Mouse (Mus musculus): ENCODE measurements around the gene Ttc28.
A peak's percentile ranks its signal among the peaks of the same experiment; 100 is the strongest.

Gene Ttc28

DNA sequence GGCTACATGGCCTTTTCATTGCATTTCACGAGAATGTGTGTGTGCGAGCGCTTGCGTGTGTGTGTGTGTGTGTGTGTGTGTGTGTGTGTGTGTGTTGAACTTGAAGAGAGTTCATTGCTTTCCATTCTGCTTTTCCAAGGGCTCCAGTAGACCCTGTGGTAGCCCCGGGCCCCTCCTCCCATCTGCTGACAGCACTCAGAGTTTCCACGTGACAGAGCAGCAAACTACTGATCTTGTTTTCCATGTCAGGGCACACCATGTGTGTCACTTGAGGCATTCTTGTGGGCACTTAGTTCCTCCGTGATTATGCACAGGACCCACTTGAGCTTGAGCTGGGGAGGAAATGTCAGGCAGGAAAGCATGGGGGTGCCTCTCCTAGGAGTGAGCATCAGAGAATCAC, 177.5 kb downstream of the Ttc28 start:
- DNase-seq = peak; percentile 91

DNA sequence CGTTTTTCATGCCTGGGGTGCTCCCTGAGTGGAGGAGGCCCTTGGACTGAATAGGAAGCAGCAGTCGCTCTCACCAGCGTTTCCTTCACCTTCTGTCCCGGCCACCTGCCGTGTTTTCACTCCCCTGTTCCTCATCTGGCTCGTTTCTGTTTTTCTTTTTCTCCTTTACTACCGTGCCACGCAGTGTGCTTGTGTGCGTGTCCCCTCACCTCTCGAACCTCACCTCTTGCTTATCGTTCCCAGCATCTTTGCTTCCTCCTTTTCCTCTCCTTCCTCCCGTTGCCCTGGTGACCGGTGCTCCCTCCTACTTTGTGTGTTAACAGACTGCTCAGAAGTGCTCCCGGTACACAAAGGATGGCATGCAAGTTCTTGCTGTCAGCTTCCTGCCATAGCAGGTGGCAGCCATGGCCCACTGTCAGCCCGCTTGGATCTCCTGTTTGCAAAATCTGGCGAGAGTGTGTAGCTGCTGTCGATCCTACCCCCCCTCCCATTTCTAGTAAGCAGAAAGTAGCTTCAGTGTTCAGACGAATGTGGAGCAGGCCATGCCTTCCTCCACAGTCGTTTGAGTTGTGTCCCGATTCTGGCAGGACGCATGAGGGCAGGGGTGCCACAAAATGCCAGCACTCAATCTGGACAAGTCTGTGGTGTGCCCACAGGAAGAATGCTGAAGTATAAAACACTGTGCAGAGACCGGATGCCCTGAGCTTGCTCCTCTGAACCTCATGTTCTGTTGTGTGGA, 179.0 kb downstream of the Ttc28 start:
- no peak for DNase-seq

DNA sequence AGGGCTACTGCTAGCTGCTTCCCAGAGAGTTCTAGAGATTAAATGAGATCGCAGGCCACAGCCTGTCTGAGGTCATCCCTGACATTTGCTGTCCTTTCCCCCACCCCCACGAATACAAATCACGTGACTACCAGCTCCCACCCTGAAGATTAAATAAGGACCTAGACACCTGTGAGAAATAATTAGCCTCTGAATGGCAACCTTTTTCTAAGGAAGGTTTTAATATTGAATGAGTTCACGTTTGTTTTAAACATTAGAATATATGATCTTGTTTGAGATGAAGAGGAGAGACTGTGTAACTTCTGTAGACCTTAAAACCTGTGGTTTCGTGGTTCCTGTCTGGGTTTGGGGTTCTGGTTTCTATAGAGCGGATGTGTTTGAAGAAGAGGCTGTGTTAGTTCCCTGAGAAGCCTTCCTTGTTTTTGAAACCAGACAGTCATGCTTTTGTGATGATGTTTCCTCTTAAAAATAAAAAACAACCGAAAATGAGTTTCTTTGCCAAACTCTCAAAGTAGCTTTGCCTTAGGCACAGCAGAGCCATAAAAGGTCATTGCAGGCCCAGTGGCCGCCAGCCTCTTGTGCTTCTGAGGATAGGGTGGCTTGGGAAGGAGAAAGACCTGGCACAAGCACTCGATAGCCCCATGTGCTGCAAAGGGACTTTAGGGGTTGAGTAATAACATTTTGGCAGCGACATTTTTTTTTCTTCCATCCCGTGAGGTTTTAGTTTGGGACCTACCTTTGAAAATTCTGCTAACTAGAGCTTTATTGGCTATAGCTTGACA, 179.7 kb downstream of the Ttc28 start:
- no peak for DNase-seq

DNA sequence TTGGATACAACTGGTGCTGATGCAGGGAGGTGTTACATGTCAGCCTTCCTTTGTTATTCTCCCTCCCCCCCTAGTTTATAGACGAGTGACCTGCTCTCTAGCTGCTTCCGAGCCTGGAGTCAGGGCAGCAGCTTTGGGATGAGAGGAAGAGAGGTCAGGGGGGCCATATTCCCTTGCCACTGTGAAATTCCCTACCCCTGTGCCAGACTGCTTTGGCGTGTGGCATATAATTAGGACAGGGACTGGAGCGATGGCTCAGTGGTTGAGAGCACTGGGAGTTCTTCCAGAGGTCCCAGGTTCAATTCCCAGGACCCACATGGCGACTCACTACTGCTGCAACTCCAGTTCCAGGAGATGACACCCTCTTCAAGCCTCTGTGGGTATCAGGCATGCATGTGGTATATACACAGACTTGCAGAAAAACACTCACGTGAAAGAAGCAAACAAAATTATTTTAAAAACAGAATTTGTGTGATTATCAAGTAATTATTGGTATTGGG, 180.7 kb downstream of the Ttc28 start:
- no peak for DNase-seq

DNA sequence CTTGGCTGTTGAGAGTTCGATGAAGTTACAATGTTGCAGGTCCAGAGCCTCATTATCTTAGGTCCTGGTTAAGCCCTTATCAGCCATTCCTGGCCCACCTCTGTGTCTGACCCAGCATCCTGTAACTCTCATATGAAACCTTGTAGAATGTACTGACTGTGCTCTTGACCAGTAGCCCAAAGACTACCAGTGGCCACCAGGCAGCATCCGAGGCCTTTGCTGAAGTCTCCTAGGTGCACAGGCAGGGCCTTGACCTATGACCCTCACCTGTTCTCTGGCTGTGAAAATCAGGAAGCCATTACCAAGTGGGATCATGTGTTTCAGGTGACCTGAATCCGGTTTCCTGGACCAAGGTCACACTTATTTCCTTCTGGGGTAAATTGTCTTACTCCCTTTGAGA, 183.6 kb downstream of the Ttc28 start:
- DNase-seq = no peak

DNA sequence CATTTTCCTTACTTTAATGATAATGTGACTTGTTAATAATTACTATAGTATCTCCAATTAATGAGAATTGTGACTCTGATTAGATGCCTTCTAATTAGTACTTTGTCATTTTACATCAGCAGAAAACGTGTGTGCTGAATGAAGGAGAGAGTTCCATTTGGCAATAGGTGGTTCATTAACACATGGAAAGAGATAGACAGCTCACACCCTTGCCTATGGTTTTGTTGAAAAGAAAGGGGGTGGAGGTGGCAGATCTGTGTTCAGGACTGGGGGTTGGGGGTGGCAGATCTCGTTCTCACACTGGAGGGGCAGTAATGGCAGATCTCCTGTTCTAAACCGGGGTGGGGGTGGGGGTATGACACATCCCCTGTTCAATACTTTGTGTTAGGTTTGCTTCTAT, 184.4 kb downstream of the Ttc28 start:
- no peak for DNase-seq

DNA sequence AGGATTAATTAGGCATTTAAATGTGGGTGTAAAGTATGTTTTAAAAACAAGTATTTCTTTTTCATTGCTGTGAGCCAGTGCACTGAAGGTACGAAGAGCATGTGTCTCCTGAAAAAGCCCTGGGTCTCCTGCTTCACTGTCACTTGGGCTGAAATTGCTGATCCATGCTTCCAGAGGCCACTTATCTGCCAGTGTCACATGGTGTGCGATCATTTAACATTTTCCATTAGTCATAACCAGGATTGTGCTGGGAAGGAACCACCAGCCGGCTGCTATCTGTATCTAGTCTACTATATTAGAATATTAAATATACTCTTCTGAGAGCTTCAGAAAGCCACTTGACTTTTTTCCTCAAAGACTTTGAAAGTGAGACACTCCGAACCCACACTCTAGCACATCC, 186.2 kb downstream of the Ttc28 start:
- no peak for DNase-seq

DNA sequence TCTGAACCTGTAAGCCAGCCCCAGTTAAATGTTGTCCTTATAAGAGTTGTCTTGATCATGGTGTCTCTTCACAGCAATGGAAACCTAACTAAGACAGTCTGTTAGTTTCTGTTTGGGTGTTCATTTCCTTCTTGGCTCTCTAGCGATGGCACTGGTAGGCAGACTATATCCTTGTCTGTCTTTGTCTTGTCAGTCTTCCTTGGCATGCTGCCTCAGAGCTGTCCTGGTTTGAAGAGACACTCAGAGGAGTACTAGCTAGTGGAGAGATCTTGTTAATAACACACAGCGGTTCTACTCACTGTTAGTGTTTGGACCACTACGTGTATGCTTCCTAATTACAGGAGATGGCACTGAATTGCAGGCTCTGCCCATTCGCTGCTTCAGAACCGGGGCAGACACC, 189.9 kb downstream of the Ttc28 start:
- peak; percentile 25 for DNase-seq

DNA sequence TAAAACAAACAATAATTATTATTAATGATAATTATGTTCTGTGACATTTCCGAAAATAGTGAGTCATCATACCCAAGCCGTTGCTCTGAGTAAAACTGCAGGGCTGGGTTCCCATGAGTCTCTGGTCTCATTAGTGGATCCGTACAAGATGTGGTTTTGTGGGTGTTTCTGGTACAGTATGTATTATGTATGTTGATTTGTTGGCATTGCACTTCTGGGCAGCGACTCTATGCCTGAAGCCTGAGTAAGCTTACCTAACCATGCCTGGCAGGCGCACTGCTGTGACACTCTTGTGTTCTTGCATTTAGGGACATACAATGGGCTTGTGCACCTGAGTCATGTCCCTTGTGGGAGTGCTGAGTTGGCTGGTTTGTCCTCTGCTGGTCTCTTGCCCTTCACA, 190.3 kb downstream of the Ttc28 start:
- DNase-seq = peak; percentile 15

DNA sequence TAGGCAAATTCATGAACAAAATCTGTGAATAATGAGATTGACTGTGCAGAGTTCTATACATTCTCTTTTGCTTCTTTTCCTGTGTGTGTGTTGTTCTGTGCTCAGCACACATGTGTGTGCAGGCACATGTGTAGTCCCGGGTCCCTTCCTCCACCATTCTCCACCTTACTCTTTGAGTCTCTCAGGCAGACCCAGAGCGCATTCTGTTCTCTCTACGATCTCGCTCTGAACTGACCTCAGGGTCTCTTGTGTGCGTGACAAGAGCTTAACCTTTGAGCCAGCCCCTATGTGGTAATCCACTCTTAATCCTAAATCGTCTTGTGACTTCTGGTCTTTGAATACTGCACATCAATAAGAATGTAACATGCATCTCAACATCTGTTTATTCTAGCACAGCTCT, 190.8 kb downstream of the Ttc28 start:
- DNase-seq = no peak

DNA sequence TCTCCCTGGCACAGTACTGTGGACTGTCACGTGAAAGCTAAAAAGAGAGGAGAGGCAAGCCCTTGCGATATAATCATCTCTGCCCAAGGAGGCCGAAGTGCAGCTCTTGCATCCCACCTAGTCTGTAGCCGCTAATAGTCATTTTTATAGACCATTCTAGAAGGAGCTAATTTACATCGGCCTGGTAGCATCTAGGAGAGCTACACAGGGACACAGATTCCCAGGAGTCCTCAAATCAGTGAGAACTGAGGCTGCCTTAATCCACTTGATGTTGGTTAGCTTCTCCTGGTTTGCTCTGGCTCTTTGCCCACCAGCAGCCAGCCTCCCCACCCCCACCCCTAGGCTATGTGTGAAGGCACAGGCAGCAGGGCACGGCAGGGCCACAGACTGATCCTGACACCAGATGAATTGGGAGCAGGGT, 193.7 kb downstream of the Ttc28 start:
- peak; percentile 76 for DNase-seq

DNA sequence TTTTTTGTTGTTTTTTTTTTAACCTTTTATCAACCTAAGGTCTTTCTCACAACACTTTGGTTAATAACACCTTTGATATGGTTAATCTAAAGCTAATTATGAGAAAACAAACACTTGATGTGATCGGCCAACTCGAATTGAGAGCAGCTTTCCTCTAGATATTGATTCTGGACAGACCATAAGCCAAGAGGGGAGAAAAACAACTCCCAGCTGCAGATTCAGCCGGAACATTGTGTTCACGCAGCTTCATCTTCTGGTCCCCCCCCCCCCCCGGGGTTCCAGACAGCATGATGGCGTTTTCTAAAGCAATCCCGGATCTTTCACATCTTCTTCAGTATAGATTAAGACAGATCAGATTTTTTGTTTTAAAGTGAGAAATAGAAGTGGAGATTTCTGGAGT, 194.4 kb downstream of the Ttc28 start:
- no peak for DNase-seq

DNA sequence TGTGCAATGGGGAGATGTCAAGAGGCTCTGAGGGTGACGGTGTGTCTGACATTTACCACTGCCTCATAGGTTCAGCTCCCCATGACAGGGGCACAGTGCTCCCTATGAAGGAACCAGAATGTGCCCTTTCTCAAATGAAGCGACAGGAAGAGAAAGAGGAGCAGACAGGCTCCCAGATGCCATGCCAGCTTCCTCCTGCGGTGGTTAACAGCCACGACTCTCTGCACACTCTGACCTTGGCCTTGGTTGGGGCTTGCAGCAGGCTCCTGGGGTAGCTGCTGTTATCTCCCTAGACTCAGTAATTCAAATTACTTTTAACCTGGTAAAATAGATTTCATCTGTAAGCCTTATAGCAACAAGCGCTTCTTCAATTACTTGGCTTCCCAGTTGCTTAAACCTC, 196.2 kb downstream of the Ttc28 start:
- no peak for DNase-seq

DNA sequence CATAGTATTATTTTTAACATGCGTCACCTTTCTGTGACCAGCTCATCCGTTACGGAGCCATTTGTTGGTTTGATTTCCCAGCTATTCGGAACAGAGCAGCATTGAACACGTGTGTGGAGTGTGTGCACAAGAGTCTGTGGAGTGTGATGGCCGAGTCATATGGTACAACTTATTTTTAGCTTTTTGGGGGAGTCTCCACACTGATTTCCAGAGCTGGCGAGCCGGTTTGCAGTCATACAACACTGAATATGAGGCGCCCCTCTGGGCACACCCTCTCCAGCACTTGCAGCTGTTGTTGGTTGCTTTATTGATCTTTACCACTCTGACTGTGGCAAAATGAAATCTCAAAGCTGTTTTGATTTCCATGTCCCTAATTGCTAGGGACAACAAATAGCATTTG, 197.7 kb downstream of the Ttc28 start:
- no peak for DNase-seq

DNA sequence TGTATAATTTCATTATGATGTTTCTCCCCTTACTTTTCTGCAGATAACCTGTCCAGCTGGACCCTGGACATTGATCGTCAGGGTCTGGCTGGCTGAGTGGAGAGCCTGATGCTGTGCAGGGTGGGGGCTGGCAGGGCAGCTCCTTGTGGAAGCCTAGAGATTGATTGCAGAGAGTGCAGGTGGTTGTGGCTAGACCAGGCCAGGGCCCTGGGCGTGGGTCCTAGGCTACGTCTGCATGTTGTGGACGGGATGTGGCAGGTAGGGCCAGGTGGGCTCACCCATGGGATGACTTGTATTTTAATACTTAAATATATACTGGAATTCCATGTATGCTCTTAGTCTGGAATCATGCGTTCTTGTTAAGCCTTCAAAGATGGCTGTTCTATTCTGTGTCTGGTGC, 201.0 kb downstream of the Ttc28 start:
- DNase-seq = no peak

DNA sequence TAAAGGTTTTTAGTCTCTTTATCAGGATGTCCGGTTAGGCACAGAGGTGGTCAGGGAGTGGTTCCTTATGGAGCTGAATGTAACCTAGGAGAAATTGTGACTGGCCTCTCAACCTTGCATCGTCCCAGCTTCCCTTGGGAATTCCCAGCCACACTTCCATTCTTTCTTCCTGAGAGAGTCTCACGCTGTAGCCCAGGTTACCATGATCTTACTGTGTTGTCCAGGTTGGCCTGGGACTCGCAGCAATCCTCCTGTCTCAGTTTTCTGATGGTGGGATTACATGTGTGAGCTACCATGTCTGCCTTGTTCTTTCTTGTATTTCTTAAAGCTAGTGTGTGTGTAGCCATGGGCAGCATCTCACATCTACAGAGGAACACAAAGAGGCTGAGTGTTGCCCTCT, 206.2 kb downstream of the Ttc28 start:
- no peak for DNase-seq

DNA sequence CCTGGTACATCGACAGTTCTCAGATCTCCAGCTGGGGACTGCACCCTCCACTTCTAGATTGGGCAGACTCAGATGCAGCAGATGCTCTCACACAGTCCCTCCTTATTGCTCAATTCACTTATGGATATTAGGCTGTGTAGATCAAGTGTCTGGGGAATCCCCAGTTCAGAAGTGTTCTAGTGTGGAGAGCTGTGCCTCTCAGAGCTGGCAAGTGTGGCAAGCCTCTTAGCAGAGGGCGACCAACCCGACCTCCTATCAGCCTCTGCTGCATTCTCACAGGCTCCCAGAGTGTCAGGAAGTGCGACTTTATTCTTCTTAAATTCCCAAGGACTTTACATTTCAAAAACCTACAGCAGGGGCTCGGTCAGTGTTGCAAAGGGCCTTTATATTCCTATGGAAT, 217.1 kb downstream of the Ttc28 start:
- no peak for DNase-seq

DNA sequence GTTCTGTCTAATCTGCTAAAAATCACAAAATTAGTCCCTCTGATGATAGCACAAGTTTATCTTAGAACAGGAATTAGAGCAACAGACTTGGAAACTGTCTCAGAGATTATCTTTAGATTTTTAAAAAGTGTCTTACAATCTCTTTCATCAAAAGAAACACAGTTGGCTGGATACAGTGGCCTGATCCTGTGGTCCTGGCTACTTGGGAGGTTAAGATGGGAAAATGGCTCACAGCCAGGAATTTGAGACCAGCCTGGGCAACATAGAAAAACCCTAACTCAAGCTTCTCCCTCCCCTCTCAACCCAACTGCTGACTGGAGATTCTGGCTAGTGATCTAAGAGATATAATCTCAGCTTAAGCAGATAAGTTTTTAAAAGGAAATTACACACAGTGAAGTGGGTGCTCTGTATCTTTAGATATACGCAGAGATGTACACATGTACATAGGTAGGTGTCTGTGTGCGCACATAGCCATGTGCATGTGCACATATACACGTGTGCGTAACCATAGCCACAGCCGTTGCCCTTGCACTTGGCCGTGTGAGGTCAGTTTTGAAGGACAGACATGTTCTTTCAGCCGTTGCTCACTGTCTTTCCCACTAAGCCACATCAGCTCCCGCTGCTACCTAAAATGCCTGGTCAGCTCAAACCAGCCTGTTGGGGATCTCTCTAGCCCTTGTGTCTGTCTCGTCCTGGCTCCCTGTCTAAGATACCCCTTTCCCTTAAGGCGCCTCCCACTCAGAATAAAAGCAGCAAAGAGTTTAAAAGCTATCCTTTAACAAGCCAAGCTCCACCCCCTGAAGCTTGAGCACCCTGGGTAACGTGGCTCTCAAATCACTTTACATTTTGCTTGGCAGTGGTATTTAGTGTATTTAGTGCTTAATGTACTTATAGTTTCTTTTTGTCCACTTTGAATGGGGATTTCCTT, 217.9 kb downstream of the Ttc28 start:
- peak; percentile 55 for DNase-seq

DNA sequence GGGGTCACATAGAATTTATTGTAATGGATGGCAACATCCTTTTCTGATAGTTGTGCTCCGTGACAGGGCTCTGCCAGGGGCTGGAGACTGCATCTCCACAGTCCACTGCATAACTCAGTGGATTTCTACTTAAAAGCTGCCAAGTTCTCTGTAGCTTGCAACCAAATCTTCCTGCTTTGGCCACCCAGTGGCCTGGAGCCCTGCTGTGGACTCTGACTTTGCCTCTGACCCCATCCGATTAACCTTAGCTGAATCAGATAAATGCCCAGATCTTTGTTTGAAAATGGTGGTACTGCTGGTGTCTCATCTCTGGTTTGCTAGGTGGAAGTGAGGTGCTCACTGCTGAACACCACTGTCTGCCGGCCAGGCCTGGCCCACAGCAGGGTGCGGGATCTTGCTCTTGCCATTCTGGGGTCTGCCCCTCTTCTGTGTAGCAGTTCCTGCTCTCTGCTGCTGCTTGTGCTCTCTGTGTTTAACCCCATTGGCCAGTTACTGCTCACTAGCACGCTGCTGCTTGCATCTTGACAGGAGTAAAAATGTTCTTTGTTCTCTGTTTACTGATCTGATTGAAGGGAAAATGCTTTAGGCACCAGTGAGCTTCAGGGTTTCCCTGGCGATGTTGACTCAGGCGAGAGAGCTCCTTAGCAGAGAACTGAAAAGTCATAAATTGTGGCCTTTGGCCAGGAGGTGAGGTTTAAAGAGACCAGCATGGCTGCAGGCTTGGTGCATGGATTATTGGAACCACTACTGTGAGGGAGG, 219.1 kb downstream of the Ttc28 start:
- DNase-seq = peak; percentile 70

DNA sequence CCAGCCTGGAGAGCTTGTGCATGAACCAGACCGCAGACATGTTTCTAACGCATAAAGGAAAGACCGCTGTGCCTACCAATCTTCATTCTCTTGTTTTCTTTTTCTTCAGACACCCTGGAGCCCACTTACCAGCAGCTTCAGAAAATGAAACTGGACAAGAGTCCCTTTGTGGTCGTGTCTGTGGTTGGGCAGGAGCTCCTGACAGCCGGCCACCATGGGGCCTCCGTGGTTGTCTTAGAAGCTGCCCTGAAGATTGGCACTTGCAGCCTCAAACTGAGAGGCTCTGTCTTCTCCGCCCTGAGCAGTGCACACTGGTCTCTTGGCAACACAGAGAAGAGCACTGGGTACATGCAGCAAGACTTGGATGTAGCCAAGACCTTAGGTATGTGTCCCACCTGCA, 221.0 kb downstream of the Ttc28 start:
- no peak for DNase-seq

DNA sequence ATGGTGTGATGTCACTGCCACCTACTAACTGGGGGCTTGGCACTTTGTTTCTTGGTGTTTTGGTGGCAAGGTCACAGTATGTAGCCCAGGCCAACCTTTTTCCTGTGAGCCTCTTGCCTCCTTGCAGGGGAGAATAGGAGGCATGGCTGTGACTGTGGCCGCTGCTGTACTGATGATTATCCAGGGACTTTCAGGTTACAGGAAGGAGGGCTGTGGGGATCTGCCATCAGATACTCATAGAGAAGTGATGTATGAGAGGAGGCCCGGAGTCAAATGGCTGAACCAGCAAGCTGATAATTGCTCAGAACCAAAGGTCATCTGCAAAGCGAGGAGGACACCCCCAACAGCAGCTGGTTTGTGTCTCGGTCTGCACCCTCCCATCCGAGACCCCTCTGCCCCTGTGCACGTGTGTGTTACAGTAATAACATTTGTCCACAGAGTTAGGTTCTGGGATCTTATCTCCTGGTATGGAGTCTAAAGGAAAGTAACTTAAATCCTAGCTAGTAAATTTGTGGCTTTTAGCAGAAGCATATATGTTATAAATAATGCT, 221.9 kb downstream of the Ttc28 start:
- no peak for DNase-seq

DNA sequence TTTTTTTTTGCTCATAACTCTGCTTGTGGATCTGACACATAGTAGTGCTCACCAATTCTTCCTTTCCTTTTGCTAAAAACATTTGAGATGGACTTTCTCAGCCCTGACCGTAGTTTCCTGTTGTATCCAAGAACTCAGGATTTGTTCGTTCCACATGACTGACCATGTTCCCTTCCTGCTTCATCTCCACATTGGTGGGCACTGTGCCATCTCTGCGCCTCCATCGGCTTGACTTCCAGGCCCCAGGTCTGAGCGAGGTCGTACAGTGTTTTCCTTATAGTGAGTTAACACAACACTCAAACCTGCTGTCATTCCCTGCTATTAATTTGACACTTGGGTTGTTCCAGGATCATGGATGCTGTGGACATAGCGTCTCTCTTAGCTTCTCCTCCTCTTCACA, 225.2 kb downstream of the Ttc28 start:
- no peak for DNase-seq
